Mouse (Mus musculus) small intestine, adult 2 months (tissue): ENCODE measurements around the gene Qk.

Source experiments
- CTCF ChIP-seq: fragments of 200-500 bp; IDR thresholded peaks from 2 replicates; pipeline ENCODE4 v1.5.1; 2012; ENCODE audit warnings: low read depth, mild to moderate bottlenecking, control low read depth, inconsistent platforms, low read length, moderate library complexity, mixed read lengths; ENCODE audit not compliant: insufficient replicate concordance, insufficient read length; ENCODE audit errors: extremely low read depth
- POLR2A ChIP-seq: fragments of 200-500 bp; IDR thresholded peaks from 2 replicates; pipeline ENCODE4 v1.6.1; 2012; ENCODE audit warnings: low read depth, mild to moderate bottlenecking, control low read depth, inconsistent platforms, low read length, moderate library complexity

DNA sequence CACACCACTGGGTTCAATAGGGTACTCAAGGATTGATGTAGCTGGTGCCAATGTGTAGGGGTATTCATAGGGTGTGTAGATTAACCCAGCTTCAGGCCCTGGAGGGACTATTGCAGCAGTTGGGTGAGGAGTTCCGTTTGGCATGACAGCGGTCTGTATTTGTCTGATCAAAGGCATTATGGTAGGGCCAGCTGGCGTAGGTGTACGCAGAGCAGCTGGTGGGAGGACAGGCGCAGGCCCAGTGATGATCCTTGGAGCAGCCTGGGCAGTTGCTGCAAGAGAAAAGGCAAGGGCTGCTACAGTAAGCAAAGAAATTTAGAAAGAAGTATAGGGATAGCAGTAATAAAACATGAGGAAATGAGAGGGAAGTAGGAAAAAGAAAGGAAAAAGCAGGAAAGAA lies 103.5 kb downstream of the Qk start:
- TF ChIP-seq CTCF, result no peak
- no peak for TF ChIP-seq POLR2A
